Mouse (Mus musculus): ENCODE results near the gene Gbgt1.

The Gbgt1 gene

DNA sequence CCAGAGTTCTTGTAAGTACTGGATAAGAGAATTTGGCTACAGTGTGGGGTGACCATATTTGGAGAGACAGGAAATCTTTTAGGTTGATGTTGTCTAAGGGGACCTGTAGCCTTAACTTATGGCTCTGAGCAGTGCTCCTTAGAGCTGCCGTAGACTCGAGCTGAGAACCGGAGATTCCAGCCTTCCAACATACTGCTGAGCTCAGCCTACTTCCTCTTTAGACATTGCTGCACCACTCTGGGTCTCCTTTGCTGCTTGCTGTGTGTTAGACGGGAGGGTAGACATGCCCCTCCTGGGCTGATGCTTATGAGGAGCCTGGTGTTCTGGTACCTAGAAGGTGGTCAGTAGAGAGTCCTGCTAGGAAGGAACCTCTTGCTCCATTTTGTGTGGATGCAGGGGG, 1.7 kb downstream of the Gbgt1 start:
- in situ Hi-C loops (cut with MboI, MseI) = no loop called here

DNA sequence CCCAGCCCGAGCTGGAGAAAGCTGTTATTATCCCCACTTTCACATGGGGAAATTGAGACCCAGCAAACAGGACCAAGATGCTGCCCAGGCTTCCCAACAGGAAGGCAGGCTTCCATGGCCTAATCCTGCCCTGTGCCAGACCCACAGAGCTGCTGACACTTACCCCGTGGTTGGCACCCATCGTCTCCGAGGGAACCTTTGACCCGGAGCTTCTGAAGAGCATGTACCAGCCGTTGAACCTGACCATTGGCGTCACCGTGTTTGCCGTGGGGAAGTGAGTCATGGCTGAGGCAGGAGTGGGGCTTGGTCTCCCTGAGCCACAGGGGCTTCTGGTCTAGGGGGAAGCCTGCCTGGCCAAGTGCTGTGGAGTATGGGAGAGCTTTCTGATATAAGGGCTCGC, 6.3 kb downstream of the Gbgt1 start:
- in situ Hi-C loops (cut with MboI, MseI) = loop anchor here in 1 of 2 experiments (5.0 kb wide), 1 partner anchor 51 kb away; no protein-coding TSS in a partner anchor

DNA sequence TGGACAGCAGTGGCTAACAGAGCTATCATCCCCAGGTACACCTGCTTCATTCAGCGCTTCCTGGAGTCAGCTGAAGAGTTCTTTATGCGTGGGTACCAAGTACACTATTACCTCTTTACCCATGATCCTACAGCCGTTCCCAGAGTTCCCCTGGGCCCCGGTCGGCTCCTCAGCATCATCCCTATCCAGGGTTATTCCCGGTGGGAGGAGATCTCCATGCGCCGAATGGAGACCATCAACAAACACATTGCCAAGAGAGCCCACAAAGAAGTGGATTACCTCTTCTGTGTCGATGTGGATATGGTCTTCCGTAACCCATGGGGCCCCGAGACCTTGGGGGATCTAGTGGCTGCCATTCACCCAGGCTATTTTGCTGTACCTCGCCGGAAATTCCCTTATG, 8.0 kb downstream of the Gbgt1 start:
- in situ Hi-C loops (cut with MboI, MseI) = loop anchor here in 1 of 2 experiments (5.0 kb wide), 1 partner anchor 52 kb away; no protein-coding TSS in a partner anchor

DNA sequence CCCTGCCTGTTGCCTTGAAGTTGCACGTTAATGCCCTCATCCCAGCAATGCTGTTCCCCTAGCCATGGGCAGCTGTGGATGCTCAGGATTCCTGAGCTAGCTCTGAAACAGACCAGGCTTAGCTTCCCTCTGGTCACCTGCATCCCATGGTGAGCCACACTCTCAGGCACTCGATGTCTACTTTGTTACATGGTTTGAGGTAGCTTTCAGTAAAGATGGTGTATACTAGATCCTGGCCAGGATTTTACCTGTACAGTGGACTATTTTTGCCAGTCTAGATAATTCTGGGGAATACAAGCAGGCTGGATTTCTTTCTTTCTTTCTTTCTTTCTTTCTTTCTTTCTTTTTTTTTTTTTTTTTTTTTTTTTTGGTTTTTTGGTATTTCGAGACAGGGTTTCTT, 9.1 kb downstream of the Gbgt1 start, which contains the start of gene Gm10134:
Gene Gm10134 (plus strand): TSS at position 301 of the 400 bp plus-strand sequence.
- in situ Hi-C loops (cut with MboI, MseI) = no loop called here

DNA sequence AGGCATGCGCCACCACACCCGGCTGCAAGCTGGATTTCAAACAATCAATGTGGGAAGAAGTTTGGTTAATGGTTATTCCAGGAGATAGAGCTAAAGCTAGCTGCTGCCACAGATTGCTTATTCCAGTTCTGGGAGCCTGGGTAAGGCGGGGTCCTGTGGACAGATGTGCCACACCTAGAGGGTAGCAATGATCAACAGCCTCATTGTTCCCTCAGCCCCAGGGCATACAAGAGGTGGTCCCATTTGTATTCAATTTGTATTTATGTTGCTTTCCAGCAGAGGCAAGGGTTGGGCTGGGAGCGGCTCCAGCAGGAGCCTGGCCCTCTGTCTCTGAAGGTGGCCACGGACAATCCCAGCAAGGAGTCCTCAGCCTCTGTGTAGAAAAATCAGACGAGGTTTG, 9.6 kb downstream of the Gbgt1 start:
- in situ Hi-C loops (cut with MboI, MseI) = no loop called here

DNA sequence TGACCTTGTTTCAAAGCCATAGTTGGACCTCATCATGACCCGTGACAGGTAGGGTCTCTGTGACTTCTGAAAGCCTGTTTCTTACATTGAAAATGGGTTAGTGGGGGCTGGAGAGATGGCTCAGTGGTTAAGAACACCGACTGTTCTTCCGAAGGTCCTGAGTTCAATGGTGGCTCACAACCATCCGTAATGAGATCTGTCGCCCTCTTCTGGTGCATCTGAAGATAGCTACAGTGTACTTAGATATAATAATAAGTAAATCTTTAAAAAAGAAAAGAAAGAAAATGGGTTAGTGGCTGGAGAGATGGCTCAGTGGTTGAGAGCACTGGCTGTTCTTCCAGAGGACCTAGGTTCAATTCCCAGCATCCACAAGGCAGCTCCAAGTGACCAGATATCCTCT, 14.9 kb downstream of the Gbgt1 start:
- in situ Hi-C loops (cut with MboI, MseI) = loop anchor here (5.0 to 10.0 kb wide), 2 partner anchors 36 to 1103 kb away; partner anchors contain the start of gene Rapgef1 (in 1 of the 2)

DNA sequence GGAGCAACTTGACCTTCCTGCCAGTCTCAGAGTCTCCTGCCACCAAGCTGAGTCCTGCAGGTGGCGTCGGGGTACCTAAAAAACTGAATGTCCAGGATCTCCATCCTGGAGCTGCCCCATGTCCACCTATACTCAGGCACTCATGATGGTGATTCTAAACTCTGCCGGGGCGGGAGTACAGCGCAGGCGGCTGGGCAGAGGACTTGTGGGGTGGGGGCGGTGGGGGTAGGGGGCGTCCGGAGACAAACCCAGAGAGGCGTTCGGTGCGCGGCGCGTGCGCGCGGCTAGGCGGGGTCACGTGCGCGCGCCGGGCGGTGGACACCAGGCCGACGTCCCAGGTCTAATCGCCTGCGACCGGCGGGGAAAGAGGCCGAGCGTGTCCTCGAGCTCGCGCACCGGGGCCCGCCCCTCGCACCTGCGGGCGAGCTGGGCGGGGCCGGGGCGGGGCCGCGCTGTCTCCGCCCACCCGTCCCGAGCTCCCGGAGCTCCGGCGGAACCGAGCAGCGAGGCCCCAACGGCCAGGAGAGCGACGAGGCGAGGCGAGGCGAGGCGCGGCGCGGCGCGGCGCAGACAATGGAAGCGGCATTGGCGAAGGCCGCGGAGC, 16.2 kb downstream of the Gbgt1 start, which contains the start of gene Ralgds:
Gene Ralgds (plus strand): TSS at position 328 of the 604 bp plus-strand sequence.
- in situ Hi-C loops (cut with MboI, MseI) = loop anchor here (5.0 to 10.0 kb wide), 2 partner anchors 34 to 1102 kb away; partner anchors contain the start of gene Rapgef1 (in 1 of the 2)

DNA sequence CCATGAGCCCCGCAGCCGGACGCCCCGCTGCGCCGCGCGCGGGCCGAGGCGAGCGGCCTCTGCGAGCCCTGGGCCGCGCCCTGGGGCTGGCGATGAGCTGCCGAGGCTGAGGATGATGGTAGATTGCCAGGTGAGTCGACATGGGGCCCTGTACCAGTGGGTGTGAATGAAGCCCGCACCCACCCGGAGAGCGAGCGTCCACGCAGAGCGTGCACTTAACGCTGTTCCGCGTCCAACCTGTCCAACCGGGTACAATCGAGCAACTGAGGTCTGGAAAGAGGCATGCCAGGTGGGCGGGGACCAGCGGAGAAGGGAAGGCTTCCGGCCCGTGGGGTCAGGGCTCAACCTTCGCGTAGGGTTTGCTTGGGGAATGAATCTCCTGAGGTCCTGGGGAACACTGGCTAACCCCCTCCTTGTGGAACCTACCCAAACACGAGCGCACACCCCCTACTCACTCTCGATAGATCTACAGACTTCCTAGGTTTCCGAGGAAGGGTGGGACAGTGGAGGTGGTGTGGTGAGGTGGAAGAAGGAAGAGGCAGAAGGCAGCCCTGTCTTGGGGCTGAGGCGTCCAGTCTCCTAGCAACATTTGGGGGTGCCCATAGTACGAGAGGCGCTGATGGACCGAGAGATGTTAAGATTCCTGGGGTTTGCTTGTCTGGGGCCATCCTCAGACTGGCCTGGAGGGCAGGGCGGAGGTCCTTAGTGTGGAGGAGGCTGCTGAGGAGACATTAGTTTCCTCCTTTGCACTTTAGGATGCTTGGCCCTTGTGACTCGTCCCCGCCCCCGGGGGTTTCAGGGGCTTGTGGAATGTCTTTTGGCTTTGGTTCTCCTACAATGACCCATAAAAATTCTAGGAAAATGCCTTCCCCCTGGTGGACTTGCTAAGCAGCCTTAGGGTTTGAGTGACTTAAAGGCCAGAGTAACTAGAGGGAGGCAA, 17.0 kb downstream of the Gbgt1 start:
- in situ Hi-C loops (cut with MboI, MseI) = loop anchor here (5.0 to 10.0 kb wide), 2 partner anchors 34 to 1101 kb away; partner anchors contain the start of gene Rapgef1 (in 1 of the 2)

DNA sequence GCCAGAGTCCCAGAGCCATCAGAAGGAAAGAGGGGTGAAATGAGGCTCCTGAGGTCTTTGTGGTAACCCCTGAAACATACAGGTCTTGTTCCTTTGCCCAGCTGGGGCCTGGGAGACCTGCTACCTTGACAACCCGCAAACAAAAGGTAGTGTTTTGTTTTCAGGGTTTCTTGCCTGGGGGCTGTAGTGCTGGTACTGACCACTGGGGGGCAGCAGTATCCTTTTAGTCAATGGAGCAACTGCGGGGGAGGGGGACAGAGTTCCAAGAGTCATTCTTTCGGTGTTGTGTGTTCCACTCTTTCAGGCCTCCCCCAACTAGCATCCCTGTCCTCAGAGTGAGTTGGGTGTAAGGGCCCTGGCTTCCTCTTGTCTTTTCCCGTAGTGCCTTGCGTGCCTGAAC, 17.8 kb downstream of the Gbgt1 start:
- in situ Hi-C loops (cut with MboI, MseI) = loop anchor here (5.0 to 10.0 kb wide), 2 partner anchors 33 to 1100 kb away; partner anchors contain the start of gene Rapgef1 (in 1 of the 2)

DNA sequence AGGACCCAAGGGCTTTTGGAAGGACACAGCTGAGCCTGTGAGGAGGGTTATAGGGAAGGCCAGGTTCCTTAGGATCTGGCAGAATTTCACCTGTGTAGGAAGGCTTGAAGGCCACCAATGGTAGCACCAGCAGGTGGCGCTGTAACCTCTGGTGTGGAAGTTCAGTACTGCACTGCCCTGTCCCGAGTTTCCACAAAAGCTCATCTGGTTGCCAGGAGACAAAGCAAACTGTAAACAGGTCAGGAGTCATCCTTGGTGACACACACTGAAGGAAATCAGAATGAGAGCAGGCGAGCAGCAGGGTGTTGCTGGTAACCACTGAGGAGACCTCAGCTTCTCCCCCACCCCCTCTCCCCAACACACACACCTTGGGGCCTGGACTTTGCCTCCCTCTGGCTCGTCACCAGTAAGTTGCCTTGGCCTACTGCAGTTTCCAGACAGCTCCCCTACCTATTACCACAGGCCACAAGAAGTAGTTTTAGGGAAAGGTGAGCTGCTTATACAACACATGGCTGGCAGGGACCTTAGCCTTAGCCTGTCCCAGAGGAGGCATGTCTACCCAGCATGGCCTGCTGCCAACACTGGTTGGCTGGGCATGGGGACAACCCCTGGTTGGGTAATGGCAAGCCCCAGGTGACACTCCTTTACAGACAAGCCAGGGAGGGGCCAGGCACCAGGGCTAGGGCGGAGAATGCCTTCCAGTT, 20.7 kb downstream of the Gbgt1 start:
- in situ Hi-C loops (cut with MboI, MseI) = loop anchor here in 1 of 2 experiments (10.0 kb wide), 1 partner anchor 1097 kb away; the partner anchor contains the start of gene Rapgef1

DNA sequence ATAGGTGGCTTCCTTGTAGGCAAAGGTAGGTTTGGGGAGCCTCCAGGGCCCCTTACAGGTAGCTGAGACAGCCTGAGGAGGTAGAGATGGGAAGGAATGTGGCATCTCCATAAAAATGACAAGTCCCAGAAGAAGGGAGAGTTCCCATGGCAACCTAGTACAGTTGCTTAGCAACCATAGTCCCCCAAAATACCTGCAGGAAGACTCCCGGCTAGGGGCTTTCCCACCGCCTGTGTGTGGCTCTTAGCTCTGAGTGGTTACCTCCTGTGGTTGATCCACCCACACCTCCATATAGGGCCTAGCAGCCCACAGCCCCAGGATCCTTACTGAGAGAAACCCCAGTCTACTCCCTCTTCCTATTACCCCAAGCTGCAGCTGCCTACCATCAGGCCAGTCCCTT, 21.5 kb downstream of the Gbgt1 start:
- in situ Hi-C loops (cut with MboI, MseI) = loop anchor here in 1 of 2 experiments (10.0 kb wide), 1 partner anchor 1097 kb away; the partner anchor contains the start of gene Rapgef1

DNA sequence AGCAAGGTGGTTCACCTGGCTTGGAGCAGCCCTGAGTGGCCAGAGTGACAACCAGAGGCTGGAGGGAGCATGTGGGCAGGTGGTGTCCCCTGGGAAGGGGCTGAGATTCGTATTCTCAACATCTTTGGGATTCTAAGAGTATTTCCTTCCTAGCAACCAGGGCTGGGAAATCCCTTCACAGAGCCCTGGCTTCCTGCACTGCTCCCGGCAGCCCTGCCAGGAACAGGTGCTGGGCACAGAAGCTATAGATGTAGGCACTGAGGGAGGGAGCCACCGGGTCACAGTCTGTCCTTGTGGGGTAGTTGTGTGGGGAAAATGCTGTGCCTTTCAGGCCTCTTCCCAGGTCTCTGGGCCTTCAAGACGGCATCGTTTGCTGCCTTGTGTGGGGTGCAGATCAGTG, 23.9 kb downstream of the Gbgt1 start:
- in situ Hi-C loops (cut with MboI, MseI) = no loop called here

DNA sequence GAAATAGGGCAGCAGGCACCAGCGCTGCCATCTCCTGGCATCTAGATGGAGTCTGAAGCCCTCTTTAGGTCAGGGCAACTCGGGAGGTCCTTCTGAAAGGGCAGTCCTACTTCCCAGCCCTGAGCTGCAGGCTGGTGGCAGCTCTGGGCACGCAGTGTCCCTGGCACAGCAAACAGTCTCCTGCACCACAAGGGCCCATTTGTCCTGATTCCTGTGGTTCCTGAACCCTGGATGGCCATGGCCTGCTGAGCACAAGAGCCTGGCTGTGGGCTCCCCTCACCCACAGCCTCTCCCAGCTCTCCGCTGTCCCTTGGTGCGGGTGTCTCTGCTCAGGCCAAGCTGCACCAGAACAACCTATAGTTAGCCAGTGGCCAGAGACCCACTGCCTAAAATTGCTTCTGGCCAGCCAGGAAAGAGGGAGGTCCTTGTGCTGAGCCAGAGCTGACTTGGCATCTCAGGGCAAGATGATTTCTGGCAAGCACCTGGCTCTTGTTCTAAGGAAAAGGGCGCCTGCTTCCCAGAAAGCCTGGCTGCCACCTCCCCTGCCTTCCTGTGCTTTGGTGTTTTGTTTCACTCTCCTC, 25.0 kb downstream of the Gbgt1 start:
- in situ Hi-C loops (cut with MboI, MseI) = no loop called here

DNA sequence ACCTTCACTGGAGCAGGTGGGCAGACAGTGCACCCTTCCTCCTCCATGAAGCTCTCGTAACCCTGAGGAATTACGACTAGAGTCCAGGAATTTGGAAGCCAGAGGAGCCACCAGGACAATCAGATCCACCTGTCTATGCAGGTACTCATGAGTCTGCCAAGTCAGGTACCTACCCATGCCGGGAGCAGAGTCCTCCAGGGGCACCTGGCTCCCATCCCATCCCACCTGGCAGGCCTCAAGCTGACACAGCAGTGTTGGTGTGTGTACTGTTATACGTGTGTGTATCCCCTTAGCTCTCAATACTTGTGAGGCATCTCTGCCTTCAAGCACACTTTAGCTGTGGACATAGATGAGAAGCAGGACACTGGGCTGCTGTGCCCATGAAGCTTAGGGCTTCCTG, 25.5 kb downstream of the Gbgt1 start:
- in situ Hi-C loops (cut with MboI, MseI) = no loop called here

DNA sequence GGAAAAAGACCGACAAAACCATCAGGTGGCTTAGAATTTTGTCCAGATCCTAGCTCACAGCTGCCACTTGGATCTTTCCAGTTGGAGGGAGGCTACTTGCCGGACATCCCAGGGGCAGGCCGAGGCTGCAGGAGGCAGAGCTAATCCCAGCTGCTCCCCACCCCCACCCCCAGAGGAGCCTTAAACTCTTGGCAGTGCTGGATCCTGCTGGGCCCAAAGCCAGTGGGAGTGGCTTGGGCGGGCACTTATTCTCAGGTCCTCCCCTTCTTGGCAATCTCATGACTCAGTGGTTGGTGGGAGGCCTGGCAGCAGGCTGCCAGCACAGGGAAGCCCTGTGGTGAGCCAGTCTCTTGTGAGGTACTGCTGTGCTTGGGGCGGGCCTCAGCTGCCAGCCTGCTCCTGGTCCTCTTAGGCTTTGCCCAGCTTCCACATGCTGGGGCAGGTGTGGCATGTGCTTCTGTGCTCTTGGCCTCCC, 27.0 kb downstream of the Gbgt1 start:
- in situ Hi-C loops (cut with MboI, MseI) = no loop called here

DNA sequence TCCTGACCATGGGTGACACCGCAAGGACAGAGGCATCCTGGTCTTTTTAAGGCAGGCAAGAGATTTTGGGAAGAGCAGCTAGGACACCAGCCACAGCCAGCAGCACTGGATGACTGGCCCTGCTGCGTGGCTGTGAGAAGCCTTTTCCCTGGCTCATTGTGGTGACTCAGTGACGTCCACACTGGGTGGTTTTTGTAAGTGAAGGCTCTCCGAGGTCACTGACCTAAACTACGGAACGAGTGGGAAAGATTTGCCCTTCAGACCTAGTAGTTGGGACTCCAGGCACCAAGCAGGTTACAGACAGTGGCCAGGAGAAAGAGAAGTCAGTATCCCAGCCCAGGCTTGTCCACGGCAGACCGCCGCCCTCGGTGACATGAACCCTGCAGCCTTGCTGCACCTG, 27.7 kb downstream of the Gbgt1 start:
- in situ Hi-C loops (cut with MboI, MseI) = no loop called here

DNA sequence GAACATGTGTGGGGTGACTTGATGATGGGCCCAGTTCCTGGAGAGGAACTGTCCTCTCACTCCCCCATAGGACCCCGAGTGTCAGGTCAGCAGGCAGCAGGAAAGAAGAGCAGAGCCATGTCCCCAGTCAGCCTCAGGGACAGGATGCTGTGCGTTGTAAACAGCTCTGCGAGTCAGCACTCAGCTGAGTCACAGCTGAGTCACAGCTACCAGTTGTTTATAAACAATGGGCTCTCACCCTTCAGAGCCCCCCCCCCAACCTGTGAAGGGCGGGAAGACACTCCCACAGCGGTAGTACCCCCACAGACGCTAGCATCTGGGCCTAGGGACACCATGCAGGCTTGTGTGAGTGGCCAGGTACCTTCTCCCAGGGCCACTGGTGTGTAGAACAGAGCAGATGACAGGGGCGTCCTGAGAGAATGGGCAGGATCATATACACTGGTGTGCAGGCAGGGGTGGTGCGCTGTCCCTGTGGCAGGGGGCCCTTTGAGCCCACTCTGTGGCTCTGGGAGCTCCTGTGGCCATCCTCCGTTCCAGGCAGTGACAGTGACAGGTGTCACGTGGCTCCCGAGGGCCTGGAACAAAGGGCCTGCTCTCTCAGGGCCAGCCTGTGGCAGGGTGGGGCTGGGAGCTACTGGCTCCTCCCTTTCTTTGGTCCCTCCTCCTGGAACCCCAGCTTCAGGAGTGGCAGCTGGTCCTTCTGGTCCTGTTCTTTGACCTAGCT, 28.7 kb downstream of the Gbgt1 start:
- in situ Hi-C loops (cut with MboI, MseI) = no loop called here

DNA sequence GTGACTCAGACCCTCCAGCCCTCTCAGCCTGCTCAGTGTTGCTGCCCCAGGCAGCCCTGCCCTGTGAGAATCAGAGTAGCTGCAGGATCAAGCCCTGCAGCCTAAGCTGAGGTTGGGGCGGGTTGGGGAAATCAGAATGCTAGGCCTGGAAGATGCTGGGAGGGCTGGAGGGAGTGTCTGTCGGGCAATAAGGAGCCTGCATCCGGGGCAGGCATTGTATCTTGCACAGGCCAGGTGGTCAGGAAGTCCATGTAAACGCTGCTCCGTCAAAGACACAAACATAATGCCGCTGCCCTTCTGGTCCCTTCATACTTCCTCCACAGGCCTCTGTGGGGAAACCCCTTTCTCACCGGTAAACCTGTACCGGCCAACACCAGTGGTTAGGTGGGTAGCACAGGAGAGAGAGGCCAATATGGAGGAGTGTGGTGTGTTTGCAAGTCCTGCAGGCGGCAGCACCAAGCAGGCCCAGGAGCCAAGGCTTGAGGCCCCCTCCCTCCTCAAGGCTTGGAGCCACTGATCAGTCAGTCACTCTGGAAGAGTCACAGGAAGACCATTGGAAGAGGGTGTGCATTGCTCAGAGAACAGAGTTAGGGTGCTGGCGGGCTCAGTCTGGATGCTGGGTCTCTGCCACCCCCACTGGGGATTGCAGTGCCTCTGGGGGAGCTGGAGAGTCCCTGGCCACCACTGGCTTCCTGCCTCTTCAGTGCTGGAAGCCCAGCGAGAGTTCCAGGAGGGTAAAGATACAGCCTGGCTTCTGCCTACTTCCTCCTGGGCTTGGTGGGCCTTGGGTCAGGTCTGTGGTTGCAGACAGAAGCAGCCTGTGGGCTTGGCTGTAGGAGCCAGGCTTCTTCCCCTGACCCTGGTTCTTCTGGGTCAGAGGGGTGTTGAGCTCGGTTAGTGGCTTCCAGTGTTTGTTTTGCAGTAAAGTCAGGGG, 29.5 kb downstream of the Gbgt1 start:
- in situ Hi-C loops (cut with MboI, MseI) = no loop called here
